18 mouse cellular contexts compared by ENCODE assay signal in genomic region chr14:77811466-77811865, GRCm38 (mm10).
DNase-seq lines count a peak whose midpoint lies in the region; TF ChIP-seq lines count a peak whose summit lies in the region.
"Had no signal": no experiment of that assay in that cellular context is flagged by ENCODE, and none has a peak within 500 bp of the region (broad histone marks: within the 10 kb centered on the region; RNA-seq: fewer than 3 reads in every experiment).

No protein-coding gene starts in this region.

- TF ChIP-seq CTCF in heart, adult 2 months (IDR thresholded peaks at IDR 0.05), result no peak

- TF ChIP-seq EP300 in heart, adult 2 months (IDR thresholded peaks at IDR 0.05; ENCODE audit: insufficient read depth, low read depth, low read length), result no peak

- H3K79me2 ChIP-seq in heart, adult 2 months (replicated peaks; ENCODE audit: control insufficient read depth, insufficient read depth, low read length), result no peaks in the 10 kb centered on the region

- peak; percentile 10 for DNase-seq in cerebellum, adult 9-11 months
- no peak for DNase-seq in cerebellum, postnatal 36 days
- peak; percentile 55 to 69 for DNase-seq in cerebellum, postnatal 14 days
- no peak for DNase-seq in cerebellum, adult 18-20 months
- peak; percentile 69 for DNase-seq in heart, adult 11 months
- no peak for DNase-seq in heart, adult 2 months
- peak; percentile 15 for DNase-seq in left cerebral cortex, postnatal 4 days
- no peak for DNase-seq in left cerebral cortex, postnatal 14 days (ENCODE audit: low spot score in 2 of 2)
- DNase-seq: adrenal gland, adult 2 months; adrenal gland, postnatal 10 days; adrenal gland, postnatal 25 days; cerebellum, adult 8-10 months; embryo, embryonic 11 days had no signal

- 91% methylated on average over 5 of the region's 5 CpGs for WGBS in heart, adult 2 months

- no peaks in the 10 kb centered on the region for H3K36me3 ChIP-seq in heart, adult 2 months (ENCODE audit: control insufficient read depth, insufficient read depth, low read length)
- H3K36me3 ChIP-seq: embryonic facial prominence, embryonic 13.5 days; embryonic facial prominence, embryonic 15.5 days; forebrain, embryonic 10.5 days; forebrain, embryonic 12.5 days had no signal

- no peak overlapping the region for H3K9ac ChIP-seq in heart, adult 2 months (ENCODE audit: low read depth, low read length)
- H3K9ac ChIP-seq: embryonic facial prominence, embryonic 13.5 days; embryonic facial prominence, embryonic 15.5 days; forebrain, embryonic 12.5 days had no signal

- TF ChIP-seq POLR2A in heart, adult 2 months (IDR thresholded peaks at IDR 0.05; ENCODE audit: insufficient read depth, low read depth, low read length), result no peak

- no peak overlapping the region for H3K4me3 ChIP-seq in heart, adult 2 months
- H3K4me3 ChIP-seq: embryonic facial prominence, embryonic 13.5 days; embryonic facial prominence, embryonic 15.5 days; erythroblast, embryonic 14.5 days; forebrain, embryonic 10.5 days; forebrain, embryonic 12.5 days had no signal

- H3K27ac ChIP-seq in heart, adult 2 months, result no peak overlapping the region
- H3K27ac ChIP-seq: embryonic facial prominence, embryonic 13.5 days; embryonic facial prominence, embryonic 15.5 days; forebrain, embryonic 10.5 days; forebrain, embryonic 12.5 days had no signal

- intact Hi-C loops in heart, adult 2 months (cut with DNase I), result no loop called here
- intact Hi-C loops in left cerebral cortex, postnatal 4 days (cut with DNase I), result no loop called here
- intact Hi-C loops in left cerebral cortex, postnatal 14 days (cut with DNase I), result no loop called here

- H3K4me1 ChIP-seq in heart, adult 2 months (ENCODE audit: control insufficient read depth, insufficient read depth, low read length), result no peaks in the 10 kb centered on the region
- H3K4me1 ChIP-seq: forebrain, embryonic 10.5 days; forebrain, embryonic 12.5 days had no signal

- H3K27me3 ChIP-seq in heart, adult 2 months (ENCODE audit: control insufficient read depth, insufficient read depth, low read length), result no peaks in the 10 kb centered on the region
- H3K27me3 ChIP-seq: embryonic facial prominence, embryonic 13.5 days; embryonic facial prominence, embryonic 15.5 days; forebrain, embryonic 12.5 days had no signal

Comparison
In these comparisons a context has a peak if more than half of its experiments do, and no peak if none do; other contexts are left out.
1. DNase-seq: peak in cerebellum, adult 9-11 months (single experiment), cerebellum, postnatal 14 days (2 of 2), heart, adult 11 months (single experiment) and left cerebral cortex, postnatal 4 days (single experiment); none in cerebellum, postnatal 36 days (0 of 2), cerebellum, adult 18-20 months (0 of 2), heart, adult 2 months (0 of 2) and left cerebral cortex, postnatal 14 days (0 of 2).